Mouse (Mus musculus): ENCODE results near the gene Uqcrfs1.

- no peak for TF ChIP-seq CTCF (IDR thresholded peaks at IDR 0.05; ENCODE audit: extremely low read depth, insufficient read depth, insufficient read length, insufficient replicate concordance)
- TF ChIP-seq POLR2A (IDR thresholded peaks at IDR 0.05; ENCODE audit: low read depth, low read length): no peak
Measured at GRCm38 (mm10) chr13:30524961-30525360, 20.2 kb downstream of the Uqcrfs1 start.
